Mouse (Mus musculus): ENCODE measurements around the gene Car12. TPM values are rescaled to one million over a fixed set of nuclear protein-coding genes. Genes with fewer than 3 reads are reported as not detected.

Car12 gene
- under 1 TPM; 0.31 to 0.55 TPM for total RNA-seq (2021)
- long read RNA-seq, experiment 1 = 0 reads
- long read RNA-seq, experiment 2, partial matches to known transcripts = 0 of 1 reads
- long read RNA-seq, experiment 2, other reads (novel, unspliced or antisense) = 1 of 1 reads

DNA sequence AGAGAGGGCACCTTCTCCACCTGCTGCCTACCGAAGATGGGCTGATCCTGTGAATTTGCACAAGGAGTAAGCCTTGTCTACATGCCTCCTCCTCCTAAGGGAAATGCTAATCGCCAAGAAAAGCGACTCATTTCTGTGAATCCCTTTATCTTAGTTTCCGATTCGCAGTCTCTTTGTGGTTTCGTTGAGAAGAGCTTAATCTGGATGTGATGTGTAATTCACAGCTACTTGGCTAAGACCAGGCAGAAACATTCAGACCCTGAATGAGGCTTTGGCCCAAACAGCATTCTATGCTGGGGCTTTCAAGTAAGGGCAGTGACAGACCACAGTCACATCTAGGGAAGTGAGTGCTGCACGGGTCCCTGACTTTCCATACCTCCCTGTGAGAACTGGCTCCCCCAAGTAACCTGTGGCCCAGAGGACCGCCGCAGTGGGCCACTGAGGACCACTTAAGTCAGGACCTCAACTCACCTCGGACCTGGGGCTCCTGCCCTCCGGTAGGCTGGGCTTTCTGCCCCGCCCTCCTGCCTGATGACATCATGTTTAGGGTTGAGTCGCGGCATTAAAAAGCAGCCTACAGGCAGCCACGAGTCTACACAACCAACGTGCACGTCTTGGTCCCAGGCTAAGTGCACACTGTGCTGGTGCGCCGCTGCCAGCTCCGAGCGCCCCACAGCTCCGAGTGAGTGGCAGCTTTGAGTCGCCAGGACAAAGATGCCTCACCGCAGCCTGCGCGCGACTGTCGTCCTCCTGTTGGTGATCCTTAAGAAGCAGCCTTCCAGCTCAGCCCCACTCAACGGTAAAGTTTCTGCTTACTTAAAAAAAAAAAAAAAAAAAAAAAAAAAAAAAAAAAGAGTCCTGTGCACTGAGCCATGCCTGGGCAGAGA lies at the start of gene Car12:
Gene Car12 (plus strand): TSS at position 552 of the 887 bp plus-strand sequence.
- peak; percentile 17 for DNase-seq
- intact Hi-C loops (cut with DNase I; ENCODE audit: low total_unique reads) = no loop called here

DNA sequence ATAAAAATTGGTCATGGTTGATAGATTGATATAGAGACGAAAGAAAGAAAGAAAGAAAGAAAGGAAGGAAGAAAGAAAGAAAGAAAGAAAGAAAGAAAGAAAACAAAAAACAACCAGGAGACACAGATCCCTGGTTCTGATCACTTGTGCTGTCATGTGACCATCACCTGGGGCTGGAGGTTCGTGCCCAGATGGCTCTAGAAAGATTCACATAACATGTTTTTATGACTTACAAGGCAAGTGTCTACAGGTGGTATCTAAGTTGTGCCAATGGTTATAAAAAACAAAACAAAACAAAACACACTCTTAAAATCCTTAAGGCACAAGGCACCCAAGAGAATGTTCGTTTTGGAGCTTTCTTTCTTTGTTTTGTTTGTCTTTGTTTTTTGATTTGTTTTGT lies 49.7 kb upstream of the Car12 start:
- intact Hi-C loops (cut with DNase I; ENCODE audit: low total_unique reads) = no loop called here
- no peak for DNase-seq

DNA sequence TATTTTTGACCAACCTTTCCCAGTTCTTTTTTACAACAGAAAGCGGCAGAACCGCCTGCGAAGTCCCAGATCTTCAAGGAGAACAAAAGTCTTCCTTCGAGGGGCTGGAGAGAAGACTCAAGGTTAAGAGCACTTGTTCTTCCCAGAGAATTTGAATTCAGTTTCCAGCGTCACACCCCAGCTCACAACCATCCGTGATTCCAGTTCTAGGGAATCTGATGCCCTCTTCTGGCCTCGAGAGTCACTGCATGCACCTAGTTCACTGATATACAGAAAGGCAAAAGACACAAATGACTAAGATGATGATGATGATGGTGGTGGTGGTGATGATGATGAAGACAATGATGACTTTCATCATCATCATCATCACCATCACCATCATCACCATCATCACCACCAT lies 48.9 kb upstream of the Car12 start:
- intact Hi-C loops (cut with DNase I; ENCODE audit: low total_unique reads) = no loop called here
- DNase-seq = no peak

DNA sequence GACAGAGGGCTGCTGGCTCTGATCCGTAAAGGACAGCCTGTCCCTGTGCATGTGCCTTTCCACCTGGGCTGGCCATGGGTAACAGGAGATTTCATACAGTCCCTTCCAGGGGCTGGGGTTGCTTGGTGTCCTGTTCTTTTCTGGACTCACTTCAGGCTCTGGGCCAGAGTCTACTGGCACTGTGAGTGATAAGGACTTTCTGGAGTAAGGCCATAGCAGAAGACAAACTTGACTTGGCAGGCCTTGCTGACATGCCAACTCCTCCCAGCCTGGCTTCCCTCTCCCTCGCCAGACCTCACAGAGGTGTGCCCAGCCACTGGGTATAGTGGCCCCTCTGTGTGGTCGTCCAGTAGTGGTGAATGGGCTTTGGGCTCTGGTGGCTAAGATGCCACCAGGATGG lies 47.3 kb upstream of the Car12 start:
- intact Hi-C loops (cut with DNase I; ENCODE audit: low total_unique reads) = no loop called here
- peak; percentile 61 for DNase-seq

DNA sequence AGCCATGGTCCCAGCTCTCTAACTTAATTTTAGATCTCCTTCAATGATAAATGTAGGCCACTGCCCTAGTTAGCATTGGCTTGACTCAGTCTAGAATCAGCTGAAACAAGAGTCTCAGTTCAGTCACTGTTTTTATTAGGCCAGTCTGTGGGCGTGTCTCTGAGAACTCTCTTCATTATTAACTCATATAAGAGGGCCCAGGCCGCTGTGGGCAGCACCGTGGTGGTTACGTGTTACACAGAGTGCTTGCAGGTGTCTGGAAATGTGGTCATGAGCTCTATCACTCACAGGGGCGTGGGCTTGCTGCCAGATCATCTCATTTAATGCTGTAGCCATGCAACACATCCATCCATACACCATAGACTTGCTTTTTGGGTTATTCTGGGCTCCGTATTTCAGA lies 46.4 kb upstream of the Car12 start:
- intact Hi-C loops (cut with DNase I; ENCODE audit: low total_unique reads) = no loop called here
- DNase-seq = no peak

DNA sequence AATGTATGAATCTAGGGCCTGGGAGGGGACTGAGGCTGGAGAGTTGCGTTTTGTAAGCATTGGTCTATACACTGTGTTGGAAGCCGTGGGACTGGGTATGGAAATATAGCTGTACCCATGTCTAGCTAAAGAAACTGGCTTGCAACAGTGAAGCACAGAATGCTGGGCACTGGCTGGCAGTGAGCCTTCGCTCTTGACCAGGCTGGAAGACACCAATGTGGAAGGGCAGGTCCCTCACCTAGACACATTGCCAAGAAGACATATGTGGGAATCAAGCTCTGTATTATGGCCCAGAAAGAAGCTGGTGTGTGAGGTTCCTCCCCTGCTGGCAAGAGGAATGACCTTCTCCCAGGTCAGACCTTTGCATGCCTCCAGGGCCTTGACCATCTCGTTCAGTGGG lies 45.6 kb upstream of the Car12 start:
- intact Hi-C loops (cut with DNase I; ENCODE audit: low total_unique reads) = no loop called here
- no peak for DNase-seq

DNA sequence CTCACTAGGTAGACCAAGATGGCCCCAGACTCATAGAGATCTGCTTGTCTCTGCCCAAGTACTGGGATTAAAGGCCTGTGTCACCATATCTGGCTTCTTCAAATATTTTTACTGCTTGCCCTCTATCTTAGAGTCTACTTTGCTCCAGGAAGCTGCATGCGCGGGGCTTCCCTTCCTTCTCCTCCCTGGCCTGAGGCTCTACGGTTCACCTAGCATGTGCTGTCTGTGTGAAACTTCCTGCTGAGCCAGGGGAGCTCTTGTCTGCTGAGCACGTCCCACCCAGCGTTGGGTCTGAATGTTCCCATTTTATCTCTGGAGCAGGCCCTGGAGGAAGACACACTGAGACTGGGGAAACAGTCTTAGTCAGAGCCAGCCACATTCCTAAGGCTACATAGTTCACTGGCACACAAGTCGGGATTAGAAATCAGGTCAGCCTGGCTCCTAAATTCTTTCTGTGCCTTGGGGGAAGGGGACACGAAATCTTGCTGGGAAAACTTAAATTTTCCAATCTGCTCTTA lies 43.9 kb upstream of the Car12 start:
- intact Hi-C loops (cut with DNase I; ENCODE audit: low total_unique reads) = no loop called here
- no peak for DNase-seq

DNA sequence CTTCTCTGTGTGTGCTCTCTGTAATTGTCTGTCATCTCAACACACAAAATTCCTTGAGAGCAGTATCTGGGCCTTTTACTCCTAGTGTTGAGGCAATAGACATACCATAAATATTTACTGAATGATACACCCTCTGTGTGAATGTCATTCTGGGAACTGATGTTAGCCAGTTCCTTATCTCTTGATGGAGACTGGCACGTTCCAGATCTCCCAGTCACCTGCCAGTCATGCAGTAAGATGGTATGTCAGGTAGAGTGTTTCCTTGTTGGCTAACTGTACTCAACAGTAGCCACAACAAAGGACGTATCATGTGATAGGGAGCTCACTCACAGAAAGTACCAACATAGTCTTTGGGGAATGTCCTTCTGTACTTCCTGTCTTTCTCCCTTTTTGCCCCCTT lies 39.7 kb upstream of the Car12 start:
- no peak for DNase-seq
- intact Hi-C loops (cut with DNase I; ENCODE audit: low total_unique reads) = no loop called here

DNA sequence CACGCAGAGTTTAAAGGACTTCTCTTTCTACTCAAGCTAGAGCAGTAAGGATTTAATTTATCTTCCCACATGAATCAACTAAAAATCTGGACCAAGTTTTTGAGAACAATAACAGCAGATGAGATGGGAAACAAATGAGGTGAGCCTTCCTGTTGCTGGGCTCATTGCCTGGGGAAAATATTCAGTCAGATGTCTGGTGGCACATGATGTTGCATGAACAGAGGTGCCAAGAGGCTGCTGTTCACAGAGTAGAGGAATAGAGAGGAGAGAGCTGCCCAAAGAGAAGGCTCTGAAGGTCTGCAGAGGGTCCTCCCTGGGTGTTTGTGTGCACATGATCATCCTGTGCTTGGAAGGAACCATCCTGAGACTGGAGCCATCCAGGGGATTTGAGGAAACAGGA lies 37.9 kb upstream of the Car12 start:
- intact Hi-C loops (cut with DNase I; ENCODE audit: low total_unique reads) = no loop called here
- no peak for DNase-seq

DNA sequence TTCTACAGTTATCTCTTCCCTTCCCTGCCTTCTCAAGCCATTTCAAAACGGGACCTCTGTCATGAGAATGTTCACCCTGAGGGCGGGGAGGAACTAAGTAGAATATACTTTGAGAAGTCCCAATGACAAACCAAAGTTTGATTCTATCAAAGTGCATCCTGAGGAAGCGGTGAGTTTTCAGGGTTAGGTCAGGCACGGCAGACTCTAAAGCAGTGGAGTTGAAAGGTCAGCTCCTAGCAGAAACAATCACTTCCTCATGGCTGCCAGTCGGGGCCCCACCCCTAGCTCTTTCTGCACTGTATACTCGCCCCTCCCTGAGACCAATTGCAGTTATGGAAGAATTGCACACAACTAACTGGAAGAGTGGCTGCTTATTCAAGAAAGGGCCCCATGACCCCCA lies 33.4 kb upstream of the Car12 start:
- no peak for DNase-seq
- intact Hi-C loops (cut with DNase I; ENCODE audit: low total_unique reads) = no loop called here

DNA sequence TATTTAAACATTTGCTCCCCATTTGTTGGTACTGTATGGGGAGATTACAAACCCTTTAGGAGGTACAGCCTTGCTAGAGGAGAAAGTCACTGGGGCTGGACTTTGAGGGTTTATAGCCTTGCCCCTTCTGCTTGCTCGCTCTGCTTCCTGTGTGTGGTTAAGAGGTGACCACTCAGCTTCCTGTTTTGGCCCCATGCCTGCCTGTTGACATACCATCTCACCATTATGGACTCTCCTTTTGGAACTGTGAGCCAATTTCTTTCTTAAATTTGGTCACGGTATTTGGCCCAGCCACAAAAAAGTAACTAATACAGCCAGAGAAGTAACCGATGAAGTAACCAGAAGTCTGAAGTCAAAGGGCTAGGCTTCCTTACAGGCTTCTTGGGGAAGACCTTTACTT lies 30.7 kb upstream of the Car12 start:
- no peak for DNase-seq
- intact Hi-C loops (cut with DNase I; ENCODE audit: low total_unique reads) = no loop called here

DNA sequence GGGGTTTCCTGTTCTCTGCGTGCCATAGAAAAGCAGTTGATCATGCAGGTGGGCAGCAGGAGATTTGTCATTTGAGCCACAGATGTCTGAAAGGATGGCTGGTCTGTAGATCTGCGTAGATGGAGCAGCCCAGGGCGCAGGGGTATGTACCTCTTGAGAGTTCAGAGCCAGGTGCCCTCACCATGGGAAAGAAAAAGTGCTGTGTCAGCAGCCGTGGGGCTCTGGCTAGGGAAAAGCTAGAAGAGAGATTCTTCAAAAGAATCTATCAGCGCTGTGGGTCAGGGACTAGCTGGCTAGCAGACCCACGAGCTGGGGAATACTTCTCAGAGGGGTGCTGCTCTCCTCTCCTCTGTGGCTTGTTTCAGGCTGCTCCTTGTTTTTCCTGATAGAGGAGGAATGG lies 27.8 kb upstream of the Car12 start:
- intact Hi-C loops (cut with DNase I; ENCODE audit: low total_unique reads) = no loop called here
- DNase-seq = no peak

DNA sequence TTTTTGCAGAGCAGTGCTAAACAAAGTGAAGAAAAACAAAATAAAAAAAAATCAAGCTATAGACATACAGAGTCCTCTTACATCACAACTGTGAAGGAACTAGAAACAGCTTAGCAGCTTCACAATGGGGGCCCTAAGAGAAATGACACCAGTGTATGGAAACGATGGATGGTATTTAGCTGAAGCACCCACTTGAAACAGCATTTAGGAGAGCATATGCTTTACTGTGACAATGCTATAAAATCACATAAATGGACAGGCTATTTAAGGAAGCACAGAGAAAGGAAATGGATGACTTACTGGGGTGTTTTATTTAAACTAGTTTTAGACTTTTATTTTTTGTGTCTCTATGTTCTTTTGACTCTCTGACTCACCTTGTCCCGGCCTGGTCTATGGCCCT lies 25.8 kb upstream of the Car12 start:
- no peak for DNase-seq
- intact Hi-C loops (cut with DNase I; ENCODE audit: low total_unique reads) = no loop called here

DNA sequence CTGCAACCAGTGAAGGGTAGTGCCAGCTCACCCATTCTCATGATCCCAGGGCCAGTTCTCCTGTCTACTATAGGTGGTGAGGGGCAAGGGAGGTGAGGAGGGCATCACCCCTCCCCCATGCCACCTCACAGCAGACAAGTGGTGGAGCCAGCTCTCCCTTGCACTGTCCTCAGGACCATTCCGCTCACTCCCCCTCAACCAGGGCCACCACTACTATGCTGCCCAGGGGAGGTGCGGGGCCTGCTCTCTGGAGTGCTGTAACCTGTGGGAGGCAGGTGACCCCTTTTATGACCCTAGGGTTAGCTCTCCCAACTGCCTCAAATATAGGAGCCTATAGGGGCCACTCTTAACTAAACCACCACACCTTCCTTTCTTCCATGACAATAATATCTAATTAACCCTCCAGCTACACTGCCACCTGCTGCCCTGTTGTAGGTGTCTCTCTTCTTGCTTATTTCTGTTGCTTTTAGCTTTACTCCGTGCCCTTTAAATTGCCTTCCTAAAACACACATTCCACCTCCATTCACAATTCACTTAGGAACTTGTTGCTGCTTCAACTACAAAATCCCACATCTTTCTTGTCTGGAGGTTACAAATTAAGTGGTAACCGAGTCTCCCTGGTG lies 21.7 kb upstream of the Car12 start:
- intact Hi-C loops (cut with DNase I; ENCODE audit: low total_unique reads) = no loop called here
- no peak for DNase-seq

DNA sequence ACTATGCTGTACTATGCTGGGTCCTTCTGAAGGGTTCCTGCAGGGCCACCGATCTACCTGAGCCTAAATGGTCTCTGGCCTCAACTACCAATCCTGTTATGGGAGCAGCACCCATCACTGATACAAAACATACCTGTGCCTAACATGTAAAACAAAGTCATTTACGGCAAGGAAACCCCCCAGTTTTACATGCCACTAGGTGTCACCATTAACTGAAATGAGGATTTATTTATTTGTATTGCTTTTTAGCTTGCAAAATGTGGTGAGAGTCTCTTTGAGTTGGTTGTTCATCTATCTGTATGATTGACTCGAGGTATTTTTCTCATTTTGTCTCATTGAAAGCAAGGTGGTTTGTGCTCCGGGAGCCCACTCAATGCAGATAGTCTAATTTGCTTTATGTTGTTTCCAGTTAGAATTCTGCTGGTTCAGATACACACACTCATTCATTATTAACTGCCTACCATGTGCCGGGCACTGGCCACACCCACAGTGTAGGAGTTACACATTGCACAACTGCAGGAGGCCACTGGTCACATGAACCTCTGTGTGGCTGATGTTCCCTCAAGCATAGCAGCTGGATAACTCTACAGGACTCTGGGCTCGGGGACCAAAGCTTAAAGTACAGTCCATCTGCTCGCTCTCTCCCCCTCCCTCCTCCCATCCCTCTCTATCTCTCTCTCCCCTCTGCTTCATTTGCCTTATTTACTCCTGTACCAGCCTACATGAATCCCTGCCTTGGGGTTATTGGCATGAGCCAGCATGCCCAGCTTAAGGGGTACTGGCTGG lies 15.9 kb upstream of the Car12 start:
- intact Hi-C loops (cut with DNase I; ENCODE audit: low total_unique reads) = no loop called here

DNA sequence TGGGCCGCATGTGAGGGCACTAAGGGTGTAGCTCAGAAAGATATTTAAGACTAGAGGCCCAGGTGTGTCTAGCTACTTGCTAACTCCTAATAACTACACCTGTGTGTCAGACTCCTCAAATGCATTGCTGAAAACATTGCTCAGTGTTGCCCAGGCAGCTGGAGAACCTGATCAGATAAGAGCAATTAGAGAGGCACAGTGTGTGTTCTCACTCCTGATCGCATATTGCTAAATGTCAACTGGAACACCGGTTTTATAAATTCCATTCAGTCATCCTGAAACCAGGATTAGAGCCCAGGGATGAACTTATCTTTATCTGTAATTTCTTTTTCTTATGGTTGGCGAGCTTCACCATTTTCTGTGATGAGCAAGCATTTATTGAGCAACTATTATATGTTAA lies 13.7 kb upstream of the Car12 start:
- intact Hi-C loops (cut with DNase I; ENCODE audit: low total_unique reads) = loop anchor here (10.0 kb wide), 1 partner anchor 125 kb away; no protein-coding TSS in a partner anchor
- no peak for DNase-seq

More for the DNA sequence above, 15.9 kb upstream of the Car12 start:
- no peak for DNase-seq

DNA sequence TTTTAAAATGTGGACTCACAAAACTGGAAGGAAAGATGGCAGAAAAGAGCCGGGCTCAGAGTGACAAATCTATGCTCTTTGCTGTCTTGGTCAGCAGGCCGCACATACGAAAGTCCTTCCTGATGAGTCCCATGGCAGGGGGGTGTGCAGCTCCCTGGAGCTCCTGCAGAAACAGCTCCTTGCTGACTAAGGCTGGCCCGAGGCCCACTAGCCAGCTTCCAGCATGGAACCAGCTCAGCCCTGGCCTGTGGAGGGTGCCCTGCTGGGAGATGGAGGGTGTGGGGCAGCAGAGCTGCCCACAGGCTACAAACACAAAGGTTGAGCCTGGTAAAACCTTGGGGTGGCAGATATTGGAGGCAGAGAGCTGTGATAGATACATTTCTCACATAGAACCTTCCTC lies 10.5 kb upstream of the Car12 start:
- DNase-seq = no peak
- intact Hi-C loops (cut with DNase I; ENCODE audit: low total_unique reads) = loop anchor here (10.0 kb wide), 1 partner anchor 122 kb away; no protein-coding TSS in a partner anchor

DNA sequence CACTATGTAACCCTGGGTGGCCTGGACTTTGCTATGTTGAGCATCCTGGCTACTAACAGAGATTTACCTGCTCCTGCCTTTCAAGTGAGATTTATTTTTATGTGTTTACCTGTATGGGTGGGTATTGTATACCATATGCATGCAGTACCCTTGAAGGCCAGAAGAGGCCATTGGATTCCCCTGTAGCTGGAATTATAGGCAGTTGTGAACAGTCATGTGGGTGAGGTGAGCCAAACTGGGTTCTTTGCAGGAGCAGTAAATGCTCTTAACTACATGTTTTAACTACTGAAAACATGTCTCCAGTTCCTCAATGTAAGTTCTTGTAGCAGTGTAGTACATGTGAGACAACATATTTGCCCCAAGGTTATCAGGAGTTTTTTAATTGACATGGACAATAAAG lies 8.1 kb upstream of the Car12 start:
- no peak for DNase-seq
- intact Hi-C loops (cut with DNase I; ENCODE audit: low total_unique reads) = loop anchor here (10.0 kb wide), 1 partner anchor 119 kb away; no protein-coding TSS in a partner anchor

DNA sequence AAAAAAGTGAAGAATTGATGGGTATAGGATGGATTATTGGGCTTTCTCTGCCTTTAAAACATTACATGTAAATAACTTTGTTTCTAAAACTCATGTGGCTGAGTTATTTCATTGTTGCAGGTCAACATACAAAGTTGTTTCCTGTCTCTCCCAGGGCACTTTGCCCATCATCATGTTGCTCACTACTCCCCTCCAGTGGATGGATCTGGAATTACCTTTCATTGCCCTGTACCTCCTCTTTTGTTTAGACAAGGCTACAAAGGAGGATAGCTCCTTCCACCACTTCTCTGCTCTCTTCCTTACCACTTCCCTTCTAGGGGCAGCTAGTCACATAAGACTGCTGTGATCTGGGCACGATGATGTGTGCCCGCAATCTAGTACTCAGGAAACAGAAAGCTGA lies 7.7 kb upstream of the Car12 start:
- intact Hi-C loops (cut with DNase I; ENCODE audit: low total_unique reads) = loop anchor here (10.0 kb wide), 1 partner anchor 119 kb away; no protein-coding TSS in a partner anchor
- DNase-seq = peak; percentile 55

Measured in gastrocnemius, postnatal 14 days (tissue).